Mouse (Mus musculus) CH12F3 (cell line): Measurements from ENCODE around the gene Smad9.

Source experiments
- in situ Hi-C: fragments of 300-500 bp; cut with MboI; formaldehyde crosslinking; loops from 2 replicates; pipeline ENCODE4 v1.14.3; 2020; ENCODE audit warnings: low sequenced_read_pairs

Gene Smad9

GRCm38 (mm10) chr3:54807061-54807661 lies 51.8 kb downstream of the Smad9 start:
- in situ Hi-C loops = no loop called here

- in situ Hi-C loops = no loop called here
Observed at GRCm38 (mm10) chr3:54807666-54808217, 52.4 kb downstream of the Smad9 start, which contains the start of gene Rfxap. TSS of gene Rfxap (minus strand) at chr3:54807791.

GRCm38 (mm10) chr3:54809111-54809510 lies 53.7 kb downstream of the Smad9 start:
- in situ Hi-C loops = no loop called here

- in situ Hi-C loops = no loop called here
Observed at GRCm38 (mm10) chr3:54811616-54812015, 56.2 kb downstream of the Smad9 start.

GRCm38 (mm10) chr3:54813418-54813988 lies 58.1 kb downstream of the Smad9 start:
- in situ Hi-C loops = no loop called here

- in situ Hi-C loops = no loop called here
Observed at GRCm38 (mm10) chr3:54814622-54815021, 59.2 kb downstream of the Smad9 start.

GRCm38 (mm10) chr3:54815292-54815691 lies 59.9 kb downstream of the Smad9 start:
- in situ Hi-C loops = no loop called here

GRCm38 (mm10) chr3:54822526-54822925 lies 67.1 kb downstream of the Smad9 start:
- in situ Hi-C loops = no loop called here

- in situ Hi-C loops = no loop called here
Observed at GRCm38 (mm10) chr3:54832491-54832890, 77.1 kb downstream of the Smad9 start.

- in situ Hi-C loops = no loop called here
Observed at GRCm38 (mm10) chr3:54835421-54835820, 80.0 kb downstream of the Smad9 start.
